Mouse (Mus musculus) hindbrain, embryonic 14.5 days (tissue): ENCODE measurements around the gene Maz. TPM values are rescaled to one million over a fixed set of nuclear protein-coding genes. Genes with fewer than 3 reads are reported as not detected.

ENCODE experiments used
- ATAC-seq: fragments of 200-750 bp; cut with Nextera tagmentation; 2 replicates; pipeline ENCODE4 v1.8.0; 2017; ENCODE audit warnings: moderate number of reproducible peaks, mild to moderate bottlenecking, moderate TSS enrichment, moderate library complexity; ENCODE audit not compliant: low FRiP score
- DNase-seq: peaks from one replicate; pipeline ENCODE4 v3.0.0-alpha.2; 2015; ENCODE audit warnings: low spot score
- H3K27ac ChIP-seq: fragments of 300-500 bp; sonication (generic); 2 replicates; pipeline ENCODE4 v1.5.1; 2014; ENCODE audit warnings: mild to moderate bottlenecking, moderate library complexity
- H3K27me3 ChIP-seq: fragments of 300-500 bp; sonication (generic); 2 replicates; pipeline ENCODE4 v1.6.1; 2014; ENCODE audit warnings: mild to moderate bottlenecking, low read length, mixed read lengths; ENCODE audit not compliant: control insufficient read depth, insufficient read depth
- H3K36me3 ChIP-seq: fragments of 300-500 bp; sonication (generic); replicated peaks from 2 replicates; pipeline ENCODE4 v1.6.1; 2014; ENCODE audit not compliant: control insufficient read depth, insufficient read depth
- H3K4me1 ChIP-seq: fragments of 300-500 bp; sonication (generic); replicated peaks from 2 replicates; pipeline ENCODE4 v1.6.1; 2014; ENCODE audit warnings: antibody characterized with exemption, low read length, mixed read lengths; ENCODE audit not compliant: control insufficient read depth, insufficient read depth
- H3K4me2 ChIP-seq: fragments of 300-500 bp; sonication (generic); replicated peaks from 2 replicates; pipeline ENCODE4 v1.6.1; 2014; ENCODE audit warnings: mild to moderate bottlenecking, moderate library complexity
- H3K4me3 ChIP-seq: fragments of 300-500 bp; sonication (generic); replicated peaks from 2 replicates; pipeline ENCODE4 v1.5.1; 2014; ENCODE audit warnings: mild to moderate bottlenecking, low read length
- H3K9ac ChIP-seq: fragments of 300-500 bp; sonication (generic); 2 replicates; pipeline ENCODE4 v1.6.1; 2014
- H3K9me3 ChIP-seq: fragments of 300-500 bp; sonication (generic); 2 replicates; pipeline ENCODE4 v1.6.1; 2016; ENCODE audit warnings: low read length; ENCODE audit not compliant: control insufficient read depth
- WGBS: fragments of 180-500 bp; shearing (Covaris S2); extraction: QIAGEN DNeasy Blood & Tissue Kit; methylation state at CpG from one replicate; pipeline ENCODE4 v1.1.7; 2014; 5-methylcytosine and 5-hydroxymethylcytosine counted together
- polyA plus RNA-seq: library from polyadenylated mRNA; unstranded; fragments of >200 nt; fragmentation: Nextera tagmentation; extraction: Ambion mirVana; gene quantifications from 2 replicates; pipeline ENCODE4 v1.2.1, GENCODE M21; 2014

Maz gene
- polyA plus RNA-seq, 1 experiment from 2014 or later, result 68.6 TPM

DNA sequence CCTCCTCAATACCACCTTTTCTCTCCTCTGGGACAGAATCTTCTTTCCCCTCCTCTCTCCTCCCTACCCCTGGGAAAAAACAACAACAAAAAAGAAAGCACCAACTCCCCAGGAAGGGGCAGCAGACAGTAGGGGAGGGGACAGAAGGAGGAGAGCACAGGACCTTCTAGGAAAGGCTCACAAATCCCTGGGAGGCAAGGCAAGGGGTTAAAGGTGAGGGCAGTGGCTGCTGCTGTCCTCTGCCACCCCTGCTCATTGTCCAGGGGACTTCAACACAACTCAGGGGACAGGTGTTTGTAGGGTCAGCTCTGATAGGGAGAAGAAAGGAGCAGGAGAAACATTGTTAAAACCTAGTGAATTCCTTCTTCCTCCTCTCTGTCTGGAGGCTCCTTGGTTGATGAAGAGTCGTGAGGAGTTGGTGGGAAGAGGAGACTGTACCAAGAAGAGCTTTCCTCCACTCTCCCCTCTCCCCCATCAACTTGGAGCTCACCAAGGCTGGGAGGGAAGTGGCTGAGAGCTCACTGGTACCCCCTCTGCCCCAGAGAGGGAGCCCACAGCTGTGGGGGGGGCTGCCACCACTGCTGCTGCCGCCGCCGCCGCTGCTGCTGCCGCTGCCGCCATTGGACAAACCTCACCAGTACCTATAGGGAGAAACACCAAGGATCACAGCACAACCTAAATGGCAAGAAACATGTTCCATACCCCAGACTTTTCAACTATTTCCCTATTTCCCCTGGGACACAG is 4.1 kb downstream of the Maz start:
- ATAC-seq, result no peak
- peak overlapping the region; percentile 99 for H3K9ac ChIP-seq
- no peak for DNase-seq
- peaks cover 32% of the 10 kb centered on the region for H3K36me3 ChIP-seq
- peaks cover 51% of the 10 kb centered on the region for H3K4me1 ChIP-seq
- WGBS, result 74% methylated on average over 7 of the region's 7 CpGs
- H3K9me3 ChIP-seq, result no peaks in the 10 kb centered on the region
- peak overlapping the region; percentile 92; the same call in 1 of the 2 replicates for H3K4me3 ChIP-seq
- H3K27ac ChIP-seq, result no peak overlapping the region
- peak overlapping the region; percentile 90 for H3K4me2 ChIP-seq
- H3K27me3 ChIP-seq, result no peaks in the 10 kb centered on the region

- Histone ChIP-seq H3K4me3 (peak overlapping the region; percentile 51; the same call in 1 of the 2 replicates), H3K4me1 (peaks cover 52% of the 10 kb centered on the region), H3K9me3 (no peaks in the 10 kb centered on the region), H3K9ac (peak overlapping the region; percentile 82), H3K36me3 (peaks cover 32% of the 10 kb centered on the region), H3K27ac (peak overlapping the region; percentile 81), H3K27me3 (no peaks in the 10 kb centered on the region), H3K4me2 (peak overlapping the region; percentile 84)
- DNase-seq (no peak), ATAC-seq (no peak)
- WGBS, result 47% methylated on average over 5 of the region's 5 CpGs
Measured at GRCm38 (mm10) chr7:127021563-127022527, 5.0 kb downstream of the Maz start.

GRCm38 (mm10) chr7:127020901-127021562 is 5.8 kb downstream of the Maz start, which contains the start of the genes Gm42742 and Prrt2:
Gene Gm42742 (minus strand): TSS chr7:127021097.
Gene Prrt2 (minus strand): TSS chr7:127021211.
- peaks cover 32% of the 10 kb centered on the region for H3K36me3 ChIP-seq
- peak; percentile 46 for DNase-seq
- peak within 1 kb of the TSS; percentile 51 for H3K4me3 ChIP-seq
- H3K9ac ChIP-seq, result peak within 1 kb of the TSS; percentile 82
- peaks cover 53% of the 10 kb centered on the region for H3K4me1 ChIP-seq
- no peaks in the 10 kb centered on the region for H3K9me3 ChIP-seq
- H3K4me2 ChIP-seq, result peak within 1 kb of the TSS; percentile 84
- no peak for ATAC-seq
- H3K27me3 ChIP-seq, result no peaks in the 10 kb centered on the region
- peak within 1 kb of the TSS; percentile 81 for H3K27ac ChIP-seq
- 2% methylated on average over 33 of the region's 37 CpGs for WGBS

GRCm38 (mm10) chr7:127020491-127020890 is 6.3 kb downstream of the Maz start:
- Histone ChIP-seq H3K4me2 (peak overlapping the region; percentile 84), H3K36me3 (peaks cover 37% of the 10 kb centered on the region), H3K4me1 (peaks cover 59% of the 10 kb centered on the region), H3K9ac (peak overlapping the region; percentile 82), H3K9me3 (no peaks in the 10 kb centered on the region), H3K4me3 (peak overlapping the region; percentile 51), H3K27ac (peak overlapping the region; percentile 81), H3K27me3 (no peaks in the 10 kb centered on the region)
- 26% methylated on average over 5 of the region's 5 CpGs for whole genome bisulfite sequencing
- no peak for ATAC-seq
- no peak for DNase-seq

DNA sequence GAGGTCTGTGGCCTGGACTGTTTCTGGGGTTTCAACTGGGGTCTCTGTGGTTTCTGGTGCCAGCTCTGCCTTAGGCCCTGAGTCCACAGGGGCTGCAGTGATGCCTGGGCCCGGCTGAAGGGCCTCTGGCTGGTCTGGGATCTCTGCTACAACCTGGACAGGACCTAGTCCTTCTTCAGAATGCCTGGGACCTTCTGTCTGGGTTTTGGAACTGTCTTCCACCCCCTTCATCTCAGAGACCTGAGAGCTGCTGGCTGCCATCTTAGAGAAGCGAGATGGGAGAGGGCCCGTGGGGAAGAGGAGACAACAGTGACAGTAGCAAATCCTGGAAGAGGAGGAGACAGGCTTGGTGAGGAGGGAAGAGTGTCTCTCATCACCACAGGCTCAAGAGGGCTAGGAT is 6.8 kb downstream of the Maz start:
- DNase-seq, result no peak
- Histone ChIP-seq H3K27ac (no peak overlapping the region; the same call in 1 of the 2 replicates), H3K27me3 (no peaks in the 10 kb centered on the region), H3K9me3 (no peaks in the 10 kb centered on the region), H3K4me2 (peak overlapping the region; percentile 84), H3K36me3 (peaks cover 42% of the 10 kb centered on the region), H3K4me1 (peaks cover 63% of the 10 kb centered on the region), H3K9ac (peak overlapping the region; percentile 82), H3K4me3 (peak overlapping the region; percentile 51)
- ATAC-seq, result no peak
- 53% methylated on average over 3 of the region's 3 CpGs for WGBS

GRCm38 (mm10) chr7:127019306-127019960 is 7.4 kb downstream of the Maz start:
- no peak for ATAC-seq

GRCm38 (mm10) chr7:127018416-127019305 is 8.2 kb downstream of the Maz start:
- Histone ChIP-seq H3K9me3 (no peaks in the 10 kb centered on the region), H3K4me1 (peaks cover 57% of the 10 kb centered on the region), H3K27ac (peak overlapping the region; percentile 39; the same call in 1 of the 2 replicates), H3K4me3 (no peak overlapping the region), H3K4me2 (peak overlapping the region; percentile 84), H3K9ac (peak overlapping the region; percentile 82), H3K27me3 (no peaks in the 10 kb centered on the region), H3K36me3 (peaks cover 43% of the 10 kb centered on the region)
- DNase-seq (no peak), ATAC-seq (no peak)
- 89% methylated on average over 15 of the region's 15 CpGs for WGBS

More at GRCm38 (mm10) chr7:127019306-127019960, 7.4 kb downstream of the Maz start:
- no peaks in the 10 kb centered on the region for H3K9me3 ChIP-seq
- H3K36me3 ChIP-seq, result peaks cover 44% of the 10 kb centered on the region
- peak overlapping the region; percentile 84 for H3K4me2 ChIP-seq
- H3K4me3 ChIP-seq, result peak overlapping the region; percentile 51; the same call in 1 of the 2 replicates
- no peak overlapping the region for H3K27ac ChIP-seq
- peak overlapping the region; percentile 82 for H3K9ac ChIP-seq
- H3K27me3 ChIP-seq, result no peaks in the 10 kb centered on the region
- WGBS, result 77% methylated on average over 14 of the region's 14 CpGs
- no peak for DNase-seq
- H3K4me1 ChIP-seq, result peaks cover 62% of the 10 kb centered on the region

DNA sequence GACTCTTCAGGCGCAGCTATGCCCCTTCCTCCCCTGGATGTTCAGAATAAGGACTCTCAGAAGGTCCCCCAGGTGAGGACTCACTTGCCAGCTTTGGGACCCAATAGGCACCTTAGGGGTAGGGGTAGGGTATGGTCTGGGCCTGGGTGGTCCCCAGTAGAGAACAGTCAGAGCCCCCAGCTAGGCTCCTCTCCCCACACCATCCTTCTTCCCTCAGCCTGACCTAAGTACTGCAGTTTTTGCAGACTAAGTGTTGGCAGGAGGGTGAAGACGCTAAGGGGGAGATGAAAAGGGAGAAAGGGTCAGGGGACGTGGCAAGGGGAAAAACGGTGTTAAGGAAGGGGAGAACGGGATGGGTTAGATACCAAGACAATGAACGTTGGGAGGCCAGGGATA is 8.9 kb downstream of the Maz start:
- H3K27ac ChIP-seq, result peak overlapping the region; percentile 96; the same call in 1 of the 2 replicates
- H3K4me2 ChIP-seq, result peak overlapping the region; percentile 84
- peaks cover 55% of the 10 kb centered on the region for H3K4me1 ChIP-seq
- H3K9me3 ChIP-seq, result no peaks in the 10 kb centered on the region
- no peak for DNase-seq
- H3K36me3 ChIP-seq, result peaks cover 43% of the 10 kb centered on the region
- 0 out of 2 replicates have a peak overlapping the region, but pooled peaks have one; percentile 57 for H3K4me3 ChIP-seq
- H3K9ac ChIP-seq, result peak overlapping the region; percentile 37; the same call in 1 of the 2 replicates
- 63% methylated on average over 6 of the region's 6 CpGs for WGBS
- no peak for ATAC-seq
- no peaks in the 10 kb centered on the region for H3K27me3 ChIP-seq
